In the genomic region with DNA sequence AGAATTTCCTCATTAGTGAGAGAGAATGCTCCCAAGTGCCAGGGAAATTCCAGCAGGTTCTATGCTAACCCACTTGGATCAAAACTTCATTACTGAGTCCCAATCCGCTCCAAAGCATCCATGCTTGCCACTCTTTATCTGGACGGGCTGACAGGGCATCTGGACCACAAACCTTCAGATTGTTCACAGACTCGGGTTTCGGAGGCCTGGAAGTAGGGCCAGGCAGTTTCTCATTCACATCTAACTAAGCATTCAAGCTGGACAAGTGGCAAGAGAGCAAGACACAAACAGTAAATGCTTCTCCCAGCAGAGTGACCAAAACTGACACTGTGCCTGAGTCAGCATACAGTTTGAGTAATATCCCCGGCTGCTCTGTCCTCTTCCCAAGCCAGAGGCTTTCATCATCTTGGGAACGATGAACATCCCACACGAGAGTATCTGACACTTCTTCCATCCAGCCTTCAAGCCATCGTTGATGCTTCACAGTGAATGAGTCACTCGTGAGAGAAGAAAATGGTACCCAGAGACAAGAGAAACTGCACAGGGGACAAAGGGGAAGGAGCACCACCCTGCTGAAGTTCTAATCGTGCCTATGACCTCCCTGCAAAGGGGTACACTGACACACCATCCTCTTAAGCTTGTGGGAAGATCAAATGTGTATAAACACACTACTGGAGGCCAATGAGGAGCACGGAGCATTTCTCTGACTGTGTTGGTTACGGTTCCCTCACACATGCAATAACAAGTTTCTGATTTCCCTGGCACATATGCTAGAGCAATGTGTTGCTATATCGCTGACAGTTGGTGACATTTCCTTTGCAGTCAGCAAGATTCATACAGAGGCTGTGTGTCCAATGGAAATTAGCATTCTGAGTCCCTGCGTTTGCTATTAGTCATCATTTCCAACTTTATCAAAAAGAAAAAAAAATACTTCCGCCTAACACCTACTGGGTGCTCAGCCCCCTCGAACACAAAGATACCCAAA, we compare ENCODE assay signal across 10 mouse cellular contexts.
DNase-seq lines count a peak whose midpoint lies in the region.
"Had no signal": no experiment of that assay in that cellular context is flagged by ENCODE, and none has a peak within 500 bp of the region (broad histone marks: within the 10 kb centered on the region; RNA-seq: fewer than 3 reads in every experiment).

No protein-coding gene starts in this region.

- DNase-seq in Muller cell, postnatal 12 days (ENCODE audit: inconsistent ontology term) = peak; percentile 82
- DNase-seq in brain, embryonic 18.5 days (ENCODE audit: low read depth, low spot score) = peak; percentile 47
- DNase-seq in layer of hippocampus, adult 8-10 months (ENCODE audit: low spot score in 2 of 2) = peak; percentile 66 to 70
- peak; percentile 6 to 38 for DNase-seq in left cerebral cortex, adult 9 months (ENCODE audit: low spot score in 2 of 2)
- no peak for DNase-seq in cerebellum, adult 9-10 months
- no peak for DNase-seq in urinary bladder, postnatal 36 days (ENCODE audit: low spot score in 2 of 2)
- DNase-seq in cerebellum, postnatal 14 days = no peak
- DNase-seq: cerebellum, adult 2 months; gastrocnemius, postnatal 14 days; heart, postnatal 36 days had no signal

Comparison
In these comparisons a context has a peak if more than half of its experiments do, and no peak if none do; other contexts are left out.
1. DNase-seq: peak in Muller cell, postnatal 12 days (single experiment), brain, embryonic 18.5 days (single experiment), layer of hippocampus, adult 8-10 months (2 of 2) and left cerebral cortex, adult 9 months (2 of 2); none in cerebellum, adult 9-10 months (single experiment), urinary bladder, postnatal 36 days (0 of 2) and cerebellum, postnatal 14 days (0 of 2).